Mouse (Mus musculus) E14TG2a.4 (cell line): ENCODE measurements around the gene Fbll1.

Source experiments
- CTCF ChIP-seq: conservative IDR thresholded peaks from 2 replicates; pipeline ENCODE4 v1.5.1; 2014; ENCODE audit warnings: low read length
- NANOG ChIP-seq: IDR thresholded peaks from 2 replicates; pipeline ENCODE4 v1.6.1; 2014; ENCODE audit warnings: borderline replicate concordance, low read length, mixed read lengths
- POU5F1 ChIP-seq: IDR thresholded peaks from 2 replicates; pipeline ENCODE4 v1.6.1; 2014; ENCODE audit warnings: low read length, borderline replicate concordance

- TF ChIP-seq CTCF, result no peak
- no peak for TF ChIP-seq NANOG
- no peak for TF ChIP-seq POU5F1
Observed at GRCm38 (mm10) chr11:35780336-35780735, 18.3 kb downstream of the Fbll1 start.
